Mouse (Mus musculus) lung, postnatal 0 days (tissue): Measurements from ENCODE around the gene Trim41. TPM values are rescaled to one million over a fixed set of nuclear protein-coding genes. Genes with fewer than 3 reads are reported as not detected.
"Not testable (repeated sequence)": the region's sequence is repeated elsewhere in the genome, so short reads cannot be mapped to it uniquely, and the experiment has no call there.

Source experiments
- ATAC-seq: fragments of 200-750 bp; cut with Nextera tagmentation; 2 replicates; pipeline ENCODE4 v1.8.0; 2017; ENCODE audit warnings: moderate library complexity
- DNase-seq: peaks from one replicate; pipeline ENCODE4 v3.0.0-alpha.2; 2016; ENCODE audit warnings: low spot score
- H3K27ac ChIP-seq: fragments of 300-500 bp; sonication (generic); 2 replicates; pipeline ENCODE4 v1.5.1; 2014; ENCODE audit warnings: antibody characterized with exemption, mild to moderate bottlenecking, low read length, mixed read lengths
- H3K27me3 ChIP-seq: fragments of 300-500 bp; sonication (generic); replicated peaks from 2 replicates; pipeline ENCODE4 v1.6.1; 2014; ENCODE audit warnings: low read length, mixed read lengths; ENCODE audit not compliant: insufficient read depth
- H3K36me3 ChIP-seq: fragments of 300-500 bp; sonication (generic); 2 replicates; pipeline ENCODE4 v1.6.1; 2014; ENCODE audit warnings: low read length, mixed read lengths; ENCODE audit not compliant: insufficient read depth
- H3K4me1 ChIP-seq: fragments of 300-500 bp; sonication (generic); 2 replicates; pipeline ENCODE4 v1.6.1; 2014; ENCODE audit warnings: antibody characterized with exemption, low read depth, low read length, mixed read lengths; ENCODE audit not compliant: insufficient read depth
- H3K4me2 ChIP-seq: fragments of 300-500 bp; sonication (generic); replicated peaks from 2 replicates; pipeline ENCODE4 v1.6.1; 2014; ENCODE audit warnings: low read depth, mild to moderate bottlenecking, low read length, moderate library complexity, mixed read lengths
- H3K4me3 ChIP-seq: fragments of 300-500 bp; sonication (generic); 2 replicates; pipeline ENCODE4 v1.5.1; 2014; ENCODE audit warnings: low read depth, low read length
- H3K9ac ChIP-seq: fragments of 300-500 bp; sonication (generic); replicated peaks from 2 replicates; pipeline ENCODE4 v1.6.1; 2014; ENCODE audit warnings: low read depth, mild to moderate bottlenecking
- H3K9me3 ChIP-seq: fragments of 300-500 bp; sonication (generic); 2 replicates; pipeline ENCODE4 v1.6.1; 2016; ENCODE audit warnings: low read length, mixed read lengths
- CTCF ChIP-seq: IDR thresholded peaks from 2 replicates; pipeline ENCODE4 v1.5.1; 2016; ENCODE audit warnings: antibody characterized with exemption, mild to moderate bottlenecking
- EP300 ChIP-seq: IDR thresholded peaks from 2 replicates; pipeline ENCODE4 v1.6.1; 2016; ENCODE audit warnings: antibody characterized with exemption, mild to moderate bottlenecking, control low read depth
- WGBS: fragments of 180-500 bp; shearing (Covaris S2); extraction: QIAGEN DNeasy Blood & Tissue Kit; methylation state at CpG from one replicate; pipeline ENCODE4 v1.1.7; 2014; 5-methylcytosine and 5-hydroxymethylcytosine counted together
- polyA plus RNA-seq: library from polyadenylated mRNA; unstranded; fragments of >200 nt; fragmentation: Nextera tagmentation; extraction: Ambion mirVana; gene quantifications from 2 replicates; pipeline ENCODE4 v1.2.1, GENCODE M21; 2015

Gene Trim41
- polyA plus RNA-seq, 1 experiment from 2014 or later, result 4.3 TPM

GRCm38 (mm10) chr11:48852624-48853473, 35.7 kb upstream of the Trim41 start:
- Histone ChIP-seq H3K9me3 (no peaks in the 10 kb centered on the region), H3K36me3 (no peaks in the 10 kb centered on the region), H3K4me1 (peaks cover 5% of the 10 kb centered on the region; the same call in 1 of the 2 replicates), H3K9ac (peak overlapping the region; percentile 24; the same call in 1 of the 2 replicates), H3K4me3 (peak overlapping the region; percentile 48), H3K27me3 (no peaks in the 10 kb centered on the region), H3K4me2 (peak overlapping the region; percentile 59), H3K27ac (no peak overlapping the region)
- DNase-seq, result no peak
- no peak for TF ChIP-seq CTCF
- TF ChIP-seq EP300, result no peak
- 10% methylated on average over 23 of the region's 23 CpGs for WGBS
- ATAC-seq, result no peak

DNA sequence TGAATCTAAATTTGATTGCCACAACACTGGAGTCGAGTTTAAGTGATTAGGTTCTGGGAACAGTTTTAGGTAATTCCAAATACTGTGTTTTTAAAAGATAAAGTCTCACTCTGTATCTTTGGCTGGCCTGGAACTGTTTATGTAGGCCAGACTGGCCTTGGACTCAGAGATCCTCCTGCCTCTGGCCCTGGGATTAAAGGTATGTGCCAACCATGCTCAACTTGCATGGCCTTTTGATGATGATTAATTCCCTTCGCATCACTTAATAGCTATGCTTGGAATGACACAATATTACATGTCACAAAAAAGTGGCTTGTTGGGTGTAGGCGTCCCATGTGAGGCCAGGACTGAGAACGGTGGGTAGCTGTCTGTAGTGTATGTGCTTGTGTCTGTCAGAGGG, 35.0 kb upstream of the Trim41 start:
- H3K27ac ChIP-seq, result no peak overlapping the region
- 0 out of 2 replicates have a peak, but pooled peaks cover 5% of the 10 kb centered on the region for H3K4me1 ChIP-seq
- TF ChIP-seq CTCF (no peak), EP300 (no peak)
- H3K9ac ChIP-seq, result no peak overlapping the region
- 79% methylated on average over 4 of the region's 4 CpGs for WGBS
- H3K27me3 ChIP-seq, result no peaks in the 10 kb centered on the region
- H3K36me3 ChIP-seq, result no peaks in the 10 kb centered on the region
- DNase-seq (no peak), ATAC-seq (no peak)
- H3K9me3 ChIP-seq, result no peaks in the 10 kb centered on the region
- no peak overlapping the region for H3K4me3 ChIP-seq
- no peak overlapping the region for H3K4me2 ChIP-seq

DNA sequence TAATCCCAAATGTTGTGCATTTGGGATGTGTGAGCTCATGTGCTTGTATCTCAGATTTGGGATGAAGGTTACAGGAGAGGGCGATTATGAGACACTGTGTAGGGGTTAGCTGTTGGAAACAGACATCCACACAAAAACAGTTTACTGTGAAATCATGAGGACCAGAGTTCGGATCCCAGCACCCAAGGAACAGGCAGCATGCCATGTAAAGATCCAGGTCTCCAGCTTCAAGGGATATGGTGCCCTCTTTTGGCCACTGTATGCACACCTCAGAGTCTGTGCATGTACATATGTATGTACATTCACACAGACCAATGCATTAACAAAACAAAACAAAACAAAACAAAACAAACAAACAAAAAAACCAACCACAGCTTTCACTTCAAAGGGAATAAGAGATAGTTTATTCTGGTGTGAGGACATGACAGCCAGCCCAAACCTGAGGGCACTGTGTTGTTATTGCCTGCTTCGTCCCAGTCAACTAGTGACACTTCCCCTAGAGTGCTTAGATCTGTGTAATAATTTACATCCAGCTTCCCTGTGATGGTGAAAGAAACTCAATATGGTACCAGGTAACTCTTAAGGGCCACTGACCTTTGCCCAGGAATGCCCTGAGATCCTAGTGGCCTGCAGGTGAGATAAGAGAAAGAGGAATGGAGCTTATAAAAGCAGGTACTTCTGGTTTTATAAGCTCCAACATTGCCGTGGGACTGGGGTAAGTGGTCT, 34.3 kb upstream of the Trim41 start:
- 81% methylated on average over 4 of the region's 4 CpGs for WGBS
- Histone ChIP-seq H3K4me2 (no peak overlapping the region), H3K9me3 (no peaks in the 10 kb centered on the region), H3K4me1 (0 out of 2 replicates have a peak, but pooled peaks cover 5% of the 10 kb centered on the region), H3K27me3 (no peaks in the 10 kb centered on the region), H3K27ac (no peak overlapping the region), H3K4me3 (no peak overlapping the region), H3K36me3 (no peaks in the 10 kb centered on the region), H3K9ac (no peak overlapping the region)
- no peak for DNase-seq
- TF ChIP-seq CTCF (peak; percentile 50), EP300 (no peak)
- no peak for ATAC-seq

DNA sequence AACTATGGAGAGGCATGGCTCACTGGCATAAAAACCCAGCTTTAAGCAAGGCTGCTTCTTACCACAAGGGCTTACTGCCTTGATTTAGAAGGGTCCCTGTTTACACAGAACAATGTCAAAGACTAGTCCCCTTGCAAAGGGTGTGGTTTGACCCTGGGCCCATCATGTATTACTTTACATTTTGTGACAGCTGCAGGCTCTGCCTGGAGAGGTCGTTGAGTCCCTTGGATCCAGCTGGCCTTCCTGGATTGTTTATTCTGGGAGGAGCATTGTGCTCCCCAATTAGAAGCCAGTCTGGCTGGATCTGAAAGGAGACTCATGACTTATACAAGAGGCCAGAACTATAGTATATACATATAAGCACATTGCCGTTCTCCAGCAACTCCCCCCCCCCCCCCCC, 33.1 kb upstream of the Trim41 start:
- H3K9me3 ChIP-seq, result no peaks in the 10 kb centered on the region
- H3K9ac ChIP-seq, result no peak overlapping the region
- no peak for DNase-seq
- no peak overlapping the region; the same call in 1 of the 2 replicates for H3K4me2 ChIP-seq
- H3K36me3 ChIP-seq, result no peaks in the 10 kb centered on the region
- no peak for ATAC-seq
- H3K4me1 ChIP-seq, result 0 out of 2 replicates have a peak, but pooled peaks cover 5% of the 10 kb centered on the region
- no peak for TF ChIP-seq EP300
- TF ChIP-seq CTCF, result no peak
- no peak overlapping the region for H3K4me3 ChIP-seq
- 23% methylated on average over 2 of the region's 2 CpGs for WGBS
- no peaks in the 10 kb centered on the region for H3K27me3 ChIP-seq
- no peak overlapping the region for H3K27ac ChIP-seq

DNA sequence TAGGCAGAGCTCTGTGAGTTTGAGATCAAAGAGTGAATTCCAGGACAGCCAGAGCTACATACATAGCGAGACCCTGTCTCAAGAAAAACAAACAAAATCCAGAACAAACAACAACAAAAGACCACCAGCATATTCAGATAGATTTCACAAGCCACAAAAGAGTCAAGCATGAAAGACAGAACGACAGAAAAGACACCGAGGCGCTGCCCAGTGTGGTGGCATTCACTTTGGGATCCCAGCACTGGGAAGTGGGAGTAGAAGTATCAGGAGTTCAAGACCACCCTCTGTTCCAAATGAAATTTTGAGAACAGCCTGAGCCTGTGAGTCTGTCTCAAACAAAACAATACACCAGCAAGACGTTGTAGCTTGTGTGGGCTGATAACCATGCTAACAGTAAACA, 29.7 kb upstream of the Trim41 start:
- no peaks in the 10 kb centered on the region for H3K9me3 ChIP-seq
- no peak overlapping the region for H3K27ac ChIP-seq
- DNase-seq (no peak), ATAC-seq (no peak)
- 68% methylated on average over 5 of the region's 5 CpGs for WGBS
- H3K4me2 ChIP-seq, result no peak overlapping the region
- H3K36me3 ChIP-seq, result no peaks in the 10 kb centered on the region
- H3K4me1 ChIP-seq, result no peaks in the 10 kb centered on the region
- H3K27me3 ChIP-seq, result no peaks in the 10 kb centered on the region
- no peak overlapping the region for H3K4me3 ChIP-seq
- TF ChIP-seq EP300 (no peak), CTCF (no peak)
- no peak overlapping the region for H3K9ac ChIP-seq

DNA sequence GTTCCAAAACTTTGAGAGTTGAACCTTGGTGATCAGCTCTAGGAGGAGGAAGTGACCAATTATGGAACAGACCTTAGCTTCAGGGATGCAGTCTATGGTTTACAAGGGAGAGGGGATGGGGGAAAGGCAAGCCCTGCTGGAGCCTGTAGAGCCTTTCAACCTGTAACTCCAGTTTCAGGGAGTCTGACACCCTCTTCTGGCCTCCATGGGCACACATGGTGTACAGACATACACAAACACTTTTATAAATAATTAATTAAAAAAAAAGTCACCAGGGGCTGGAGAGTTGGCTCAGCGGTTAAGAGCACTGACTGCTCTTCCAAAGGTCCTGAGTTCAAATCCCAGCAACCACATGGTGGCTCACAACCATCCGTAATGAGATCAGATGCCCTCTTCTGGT, 29.2 kb upstream of the Trim41 start:
- H3K27ac ChIP-seq, H3K9ac ChIP-seq, DNase-seq, ATAC-seq, H3K36me3 ChIP-seq, H3K4me1 ChIP-seq, H3K9me3 ChIP-seq, H3K4me3 ChIP-seq, H3K4me2 ChIP-seq, H3K27me3 ChIP-seq: not testable (repeated sequence)
- WGBS, result 80% methylated on average over 2 of the region's 2 CpGs
- peak; percentile 4; the same call in 1 of the 2 replicates for TF ChIP-seq CTCF
